Mouse (Mus musculus) CD4-positive naive resting alpha-beta T cell, adult 76 days (primary cell): ENCODE results near the gene Rhox2h. TPM values are rescaled to one million over a fixed set of nuclear protein-coding genes. Genes with fewer than 3 reads are reported as not detected.

ENCODE experiments used
- total RNA-seq: library from RNA; stranded (reverse); gene quantifications from one replicate; pipeline ENCODE4 v1.2.4, GENCODE M21; 2023

Rhox2h gene
- total RNA-seq = not detected

GRCm38 (mm10) chrX:37673177-37673576, at the start of gene Rhox2h:
Gene Rhox2h (minus strand): TSS chrX:37673277.

GRCm38 (mm10) chrX:37668664-37669063, 4.4 kb downstream of the Rhox2h start, which contains the start of gene Rhox3h:
Gene Rhox3h (minus strand): TSS chrX:37668764.

DNA sequence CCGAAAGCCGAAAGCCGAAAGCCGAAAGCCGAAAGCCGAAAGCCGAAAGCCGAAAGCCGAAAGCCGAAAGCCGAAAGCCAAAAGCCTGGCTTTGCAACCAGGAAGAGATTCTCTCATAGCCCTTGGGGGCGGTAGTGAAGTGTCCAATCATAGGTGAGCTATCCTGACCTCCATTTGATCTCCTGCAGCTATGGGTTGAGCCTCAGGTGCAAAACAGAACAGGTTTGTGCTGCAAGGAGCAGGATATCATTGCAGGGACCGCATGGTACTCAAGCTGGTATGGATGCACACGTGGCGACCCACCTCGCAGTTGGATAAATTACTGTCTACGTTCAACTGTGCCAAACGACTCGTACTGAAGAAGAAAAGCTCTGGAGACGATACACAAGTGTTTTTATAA, 21.9 kb downstream of the Rhox2h start, which contains the start of gene Rhox4g:
Rhox4g (minus strand) TSS at position 101 of the 400 bp plus-strand sequence.

DNA sequence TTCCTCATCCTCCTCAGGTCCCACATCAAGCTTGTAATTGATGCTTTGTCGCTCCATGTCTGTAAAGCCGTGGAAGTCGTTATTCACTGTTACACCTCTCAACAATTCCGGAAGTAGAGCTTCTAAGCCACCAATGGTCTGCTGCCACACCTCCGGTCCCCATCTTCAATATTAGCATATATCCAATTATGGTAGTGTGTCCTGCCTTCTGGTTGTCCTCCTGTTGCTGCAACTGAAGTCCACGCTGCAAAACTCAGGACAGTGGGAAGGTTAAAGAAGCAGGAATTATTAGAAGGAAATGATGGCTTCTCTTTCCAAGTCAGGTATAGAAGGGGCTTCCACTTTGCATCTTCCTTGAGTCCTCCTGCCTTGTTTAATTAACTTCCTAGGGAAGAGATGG, 29.7 kb downstream of the Rhox2h start, which contains the start of gene Rhox2g:
Rhox2g (minus strand) TSS at position 101 of the 400 bp plus-strand sequence.

DNA sequence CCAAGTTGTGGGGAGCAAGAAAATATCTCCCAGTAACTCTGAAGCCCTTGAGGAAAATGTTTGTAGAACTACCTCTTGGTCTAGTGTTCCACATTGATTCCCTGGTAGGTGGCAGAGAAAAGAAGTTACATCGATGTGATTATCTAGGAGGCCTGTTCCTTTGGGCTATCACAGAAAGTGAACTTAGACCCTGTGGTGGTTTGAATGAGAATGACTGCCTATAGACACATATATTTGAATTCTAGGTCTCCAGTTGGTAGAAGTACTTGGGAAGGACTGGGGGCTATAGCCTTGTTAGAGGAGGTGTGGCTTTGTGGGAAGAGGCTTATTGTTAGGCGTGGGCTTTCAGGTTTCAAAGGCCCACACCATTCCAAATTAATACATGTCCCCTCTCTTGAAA, 44.6 kb downstream of the Rhox2h start, which contains the start of gene Rhox3g:
Rhox3g (minus strand) TSS at position 101 of the 400 bp plus-strand sequence.

Other genes with a start within 250 kb of the Rhox2h start
- not detected for gene Rhox4b, start 240.8 kb downstream of the Rhox2h start, total RNA-seq
- not detected for gene Rhox2c, start 219.6 kb downstream of the Rhox2h start, total RNA-seq
- not detected for gene Rhox3c, start 214.7 kb downstream of the Rhox2h start, total RNA-seq
- not detected for gene Rhox4c, start 192.9 kb downstream of the Rhox2h start, total RNA-seq
- gene Rhox2d, start 179.8 kb downstream of the Rhox2h start, total RNA-seq = not detected
- gene Rhox4d, start 158.9 kb downstream of the Rhox2h start, total RNA-seq = not detected
- not detected for gene Rhox2e, start 142.8 kb downstream of the Rhox2h start, total RNA-seq
- gene Rhox3e, start 131.3 kb downstream of the Rhox2h start, total RNA-seq = not detected
- not detected for gene Rhox4e, start 115.9 kb downstream of the Rhox2h start, total RNA-seq
- not detected for gene Rhox2f, start 101.9 kb downstream of the Rhox2h start, total RNA-seq
- gene Rhox3f, start 92.3 kb downstream of the Rhox2h start, total RNA-seq = not detected
- not detected for gene Rhox4f, start 65.6 kb downstream of the Rhox2h start, total RNA-seq
- gene Rhox3g, start 44.7 kb downstream of the Rhox2h start, total RNA-seq = not detected
- gene Rhox2g, start 29.8 kb downstream of the Rhox2h start, total RNA-seq = not detected
- not detected for gene Rhox4g, start 21.9 kb downstream of the Rhox2h start, total RNA-seq
- gene Rhox3h, start 4.5 kb downstream of the Rhox2h start, total RNA-seq = not detected
- not detected for gene Rhox5, start 131.6 kb upstream of the Rhox2h start, total RNA-seq
- not detected for gene Rhox6, start 153.6 kb upstream of the Rhox2h start, total RNA-seq
- gene Rhox7a, start 158.4 kb upstream of the Rhox2h start, total RNA-seq = not detected
- gene Rhox8, start 205.7 kb upstream of the Rhox2h start, total RNA-seq = not detected
- not detected for gene Rhox7b, start 224.0 kb upstream of the Rhox2h start, total RNA-seq
- not detected for gene Rhox9, start 228.5 kb upstream of the Rhox2h start, total RNA-seq